Mouse (Mus musculus): ENCODE measurements at regions not wholly inside any gene's neighbourhood (a gene's known extent, or its start where the extent isn't known, plus 50 kb on each side); places are given as distances from the start of the nearest gene placed in this dataset.

DNA sequence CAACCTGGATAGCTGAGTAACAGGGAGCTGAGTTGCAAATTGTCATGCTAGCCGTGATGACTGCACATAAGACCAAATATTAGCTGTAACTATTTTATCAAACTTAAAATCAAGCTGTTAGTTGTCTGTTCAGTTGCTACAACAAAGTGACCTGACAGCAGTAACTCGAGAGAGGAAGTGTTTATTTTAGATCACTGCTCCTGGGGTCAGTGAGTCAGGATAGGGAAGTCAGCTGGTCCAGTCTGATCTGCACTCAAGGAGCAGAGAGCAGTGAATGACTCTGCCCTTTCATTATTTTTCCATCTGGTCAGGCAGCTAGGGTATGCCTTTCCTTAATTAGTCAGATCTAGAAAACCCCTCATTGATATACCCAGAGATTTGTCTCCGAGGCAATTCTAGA, 162.5 kb downstream of the Nuf2 start:
- Histone ChIP-seq H3K36me3 (replicated peaks) (no peaks in the 10 kb centered on the region), H3K9ac (no peak overlapping the region), H3K27me3 (no peaks in the 10 kb centered on the region), H3K4me3 (replicated peaks) (no peak overlapping the region), H3K4me2 (no peak overlapping the region), H3K4me1 (0 out of 2 replicates have a peak, but pooled peaks cover 5% of the 10 kb centered on the region), H3K9me3 (no peaks in the 10 kb centered on the region), H3K27ac (no peak overlapping the region)
- WGBS: 67% methylated on average over 3 of the region's 3 CpGs
- no peak for ATAC-seq (ENCODE audit: low FRiP score)

DNA sequence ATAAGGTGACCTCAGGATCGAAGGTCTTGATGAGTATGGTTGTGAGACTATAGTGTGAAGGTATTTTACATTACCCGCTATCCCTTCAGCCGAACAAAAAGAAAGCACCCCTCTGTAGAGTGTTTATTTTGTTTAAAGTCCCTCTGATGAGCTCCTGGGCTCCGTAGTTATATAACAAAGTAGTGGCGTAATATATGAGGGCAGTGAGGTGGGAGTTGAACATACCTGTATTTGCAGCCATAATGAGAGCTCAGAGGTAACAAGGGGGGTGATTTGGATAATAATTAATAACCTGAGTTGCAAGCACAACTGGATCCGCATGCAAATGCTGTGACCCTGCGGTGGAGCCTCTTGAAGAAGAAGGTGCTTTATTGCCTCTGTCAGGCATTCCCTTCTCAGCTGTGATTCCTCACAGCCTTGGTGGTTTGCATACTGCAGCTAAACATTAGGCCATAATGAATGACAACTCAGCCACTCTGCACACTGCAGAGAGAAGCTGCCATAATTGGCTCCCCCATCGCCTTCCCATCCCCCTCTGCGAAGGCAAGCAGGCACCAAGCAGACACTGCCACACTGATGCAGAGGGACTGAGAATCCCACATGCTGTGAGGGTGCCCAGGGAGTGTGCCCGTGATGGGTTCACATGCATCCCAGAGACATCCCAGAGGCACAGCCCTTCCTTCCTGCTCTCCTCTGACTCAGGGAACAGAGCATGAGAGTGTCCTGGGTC, 163.3 kb downstream of the Nuf2 start:
- Histone ChIP-seq H3K27me3 (no peaks in the 10 kb centered on the region), H3K4me2 (no peak overlapping the region), H3K27ac (peak overlapping the region; percentile 56; the same call in 1 of the 2 replicates), H3K9ac (no peak overlapping the region), H3K4me1 (0 out of 2 replicates have a peak, but pooled peaks cover 5% of the 10 kb centered on the region), H3K36me3 (replicated peaks) (no peaks in the 10 kb centered on the region), H3K4me3 (replicated peaks) (no peak overlapping the region), H3K9me3 (no peaks in the 10 kb centered on the region)
- WGBS: 69% methylated on average over 10 of the region's 10 CpGs
- peak; percentile 77 for ATAC-seq (ENCODE audit: low FRiP score)

DNA sequence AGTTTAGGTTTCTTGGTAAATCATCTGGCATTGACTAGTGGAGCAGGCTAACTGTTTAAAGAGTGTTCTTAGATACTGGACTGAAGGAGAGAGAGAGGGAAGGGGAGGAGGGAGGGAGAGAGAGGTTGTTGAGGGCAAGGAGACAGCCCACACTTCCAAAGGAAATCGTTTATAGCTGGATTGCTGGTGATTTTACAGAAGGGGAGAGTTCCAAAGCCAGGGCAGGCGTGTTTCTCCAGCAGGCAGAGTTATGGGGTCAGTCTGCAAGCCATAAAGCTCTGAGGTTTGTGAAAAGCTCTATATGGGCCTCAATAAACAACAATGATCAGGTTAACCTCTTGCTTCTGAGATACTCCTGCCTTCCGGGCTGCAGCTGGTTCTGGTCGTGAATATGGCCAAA, 163.9 kb downstream of the Nuf2 start:
- Histone ChIP-seq H3K4me1 (peaks cover 5% of the 10 kb centered on the region; the same call in 1 of the 2 replicates), H3K36me3 (replicated peaks) (no peaks in the 10 kb centered on the region), H3K27me3 (no peaks in the 10 kb centered on the region), H3K4me2 (no peak overlapping the region), H3K9ac (no peak overlapping the region), H3K4me3 (replicated peaks) (no peak overlapping the region), H3K27ac (no peak overlapping the region), H3K9me3 (no peaks in the 10 kb centered on the region)
- 65% methylated on average over 4 of the region's 4 CpGs for WGBS
- no peak for ATAC-seq (ENCODE audit: low FRiP score)

DNA sequence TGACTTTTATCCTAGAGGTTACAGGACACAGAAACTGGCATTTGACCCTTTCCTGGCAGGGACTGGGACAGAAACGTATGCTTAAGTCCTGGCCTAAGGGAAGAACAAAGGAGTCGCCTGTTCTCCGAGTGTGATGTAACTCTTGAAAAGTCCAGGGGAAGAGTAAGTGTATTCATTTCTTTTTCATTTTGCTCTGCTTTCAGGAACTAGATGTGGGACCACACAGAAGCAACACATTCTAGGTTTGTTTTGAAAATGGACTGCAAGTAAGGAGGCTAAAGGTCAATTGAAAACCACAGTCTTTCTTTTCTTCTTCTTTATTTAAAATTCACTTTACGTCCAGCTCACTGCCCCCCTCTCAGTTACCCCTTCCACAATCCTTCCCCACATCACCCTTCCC, 168.7 kb downstream of the Nuf2 start:
- no peak for ATAC-seq (ENCODE audit: low FRiP score)
- Histone ChIP-seq H3K4me2 (no peak overlapping the region), H3K27me3 (no peaks in the 10 kb centered on the region), H3K4me3 (replicated peaks) (no peak overlapping the region), H3K9ac (no peak overlapping the region), H3K27ac (no peak overlapping the region), H3K9me3 (no peaks in the 10 kb centered on the region), H3K36me3 (replicated peaks) (no peaks in the 10 kb centered on the region), H3K4me1 (no peaks in the 10 kb centered on the region; the same call in 1 of the 2 replicates)
- 42% methylated on average over 4 of the region's 4 CpGs for WGBS

DNA sequence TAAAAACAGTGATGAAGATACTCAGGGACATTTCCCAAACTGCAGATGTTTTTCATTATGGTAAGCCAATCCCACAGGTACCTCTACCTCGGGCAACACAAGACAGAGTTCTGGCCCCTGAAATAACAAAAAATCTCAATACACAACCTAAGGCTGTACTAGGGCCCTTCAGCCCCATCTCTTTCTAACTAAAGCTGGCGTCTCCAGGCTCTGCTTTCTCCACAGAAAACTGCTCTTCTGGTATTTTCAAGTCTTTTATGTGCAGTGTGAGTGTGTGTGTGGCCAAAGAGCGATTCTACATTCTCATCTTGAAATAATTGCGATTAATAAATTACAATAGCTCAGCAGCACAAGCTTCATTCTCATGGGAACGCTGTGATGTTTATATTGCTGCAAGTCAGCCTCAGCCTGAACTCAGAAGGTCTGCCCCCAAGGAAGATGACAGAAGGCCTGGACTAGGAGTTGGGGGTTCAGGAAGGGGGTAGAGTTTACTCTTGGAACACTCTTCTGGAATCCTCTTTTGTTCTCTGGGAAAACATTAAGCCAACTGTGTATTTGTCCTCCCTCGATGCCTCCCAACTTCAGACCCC, 173.5 kb downstream of the Nuf2 start:
- Histone ChIP-seq H3K4me2 (no peak overlapping the region), H3K9ac (no peak overlapping the region), H3K4me3 (replicated peaks) (no peak overlapping the region), H3K27me3 (no peaks in the 10 kb centered on the region), H3K9me3 (no peaks in the 10 kb centered on the region), H3K4me1 (no peaks in the 10 kb centered on the region; the same call in 1 of the 2 replicates), H3K36me3 (replicated peaks) (no peaks in the 10 kb centered on the region), H3K27ac (no peak overlapping the region)
- 81% methylated on average over 6 of the region's 6 CpGs for WGBS
- ATAC-seq (ENCODE audit: low FRiP score): no peak

- no peak overlapping the region for H3K9ac ChIP-seq
- no peak overlapping the region for H3K27ac ChIP-seq
- WGBS: 73% methylated on average over 5 of the region's 5 CpGs
- H3K27me3 ChIP-seq: no peaks in the 10 kb centered on the region
- H3K4me1 ChIP-seq: no peaks in the 10 kb centered on the region
- ATAC-seq (ENCODE audit: low FRiP score): no peak
- no peaks in the 10 kb centered on the region for H3K9me3 ChIP-seq
- H3K36me3 ChIP-seq (replicated peaks): no peaks in the 10 kb centered on the region
- H3K4me3 ChIP-seq (replicated peaks): no peak overlapping the region
- H3K4me2 ChIP-seq: no peak overlapping the region
Observed at GRCm38 (mm10) chr1:169354021-169354420, 177.2 kb downstream of the Nuf2 start.

- no peaks in the 10 kb centered on the region for H3K9me3 ChIP-seq
- no peak overlapping the region for H3K4me3 ChIP-seq (replicated peaks)
- 46% methylated on average over 2 of the region's 2 CpGs for WGBS
- H3K9ac ChIP-seq: no peak overlapping the region
- ATAC-seq (ENCODE audit: low FRiP score): no peak
- H3K27me3 ChIP-seq: peaks cover 5% of the 10 kb centered on the region
- H3K4me2 ChIP-seq: no peak overlapping the region
- no peak overlapping the region for H3K27ac ChIP-seq
- H3K36me3 ChIP-seq (replicated peaks): no peaks in the 10 kb centered on the region
- no peaks in the 10 kb centered on the region for H3K4me1 ChIP-seq
Observed at GRCm38 (mm10) chr1:169347692-169348091, 183.6 kb downstream of the Nuf2 start.

DNA sequence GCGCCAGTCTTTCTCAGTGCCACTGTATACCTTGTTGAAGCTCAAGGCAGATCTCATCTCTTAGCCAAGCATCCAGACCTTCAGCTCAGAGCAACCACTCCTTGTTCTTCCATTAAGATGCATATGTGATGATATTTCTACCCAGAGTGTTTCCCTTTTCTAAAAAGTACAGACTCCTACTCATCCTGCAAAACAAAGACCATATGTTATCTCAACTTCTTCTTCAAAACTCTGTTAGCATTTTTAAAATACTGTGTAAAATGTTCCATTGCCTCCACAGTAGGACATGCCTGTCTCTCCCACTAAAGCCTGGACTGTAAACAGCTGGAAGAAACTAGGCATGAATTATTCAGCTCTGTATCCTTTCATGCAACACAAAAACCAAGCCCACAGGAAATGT, 184.4 kb downstream of the Nuf2 start:
- no peak for ATAC-seq (ENCODE audit: low FRiP score)
- no peak overlapping the region for H3K9ac ChIP-seq

DNA sequence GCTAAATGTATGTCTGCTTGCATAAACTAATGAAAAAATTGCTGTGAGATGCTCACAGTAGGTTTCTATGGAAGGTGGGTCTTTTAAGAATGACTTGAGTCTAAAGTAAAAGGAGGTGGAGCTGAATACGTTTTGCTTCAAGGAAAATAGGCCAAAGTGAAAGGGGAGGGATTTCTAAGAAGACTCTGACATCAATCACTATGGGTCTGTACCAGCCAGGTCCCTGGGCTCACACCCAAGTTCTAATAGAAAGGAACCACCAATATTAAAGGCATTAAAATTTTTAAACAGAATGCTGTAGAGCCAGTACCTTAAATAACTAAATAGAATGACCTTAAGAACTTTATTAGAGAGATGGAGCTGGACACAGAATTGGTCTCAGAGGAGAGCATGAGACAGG, 190.1 kb downstream of the Nuf2 start:
- ATAC-seq (ENCODE audit: low FRiP score): no peak

More for the DNA sequence above, 184.4 kb downstream of the Nuf2 start:
- Histone ChIP-seq H3K9me3 (no peaks in the 10 kb centered on the region), H3K27me3 (peaks cover 5% of the 10 kb centered on the region), H3K4me1 (no peaks in the 10 kb centered on the region), H3K27ac (no peak overlapping the region), H3K36me3 (replicated peaks) (no peaks in the 10 kb centered on the region), H3K4me2 (no peak overlapping the region), H3K4me3 (replicated peaks) (no peak overlapping the region)
- WGBS: 94% methylated on average over 1 of the region's 1 CpGs

DNA sequence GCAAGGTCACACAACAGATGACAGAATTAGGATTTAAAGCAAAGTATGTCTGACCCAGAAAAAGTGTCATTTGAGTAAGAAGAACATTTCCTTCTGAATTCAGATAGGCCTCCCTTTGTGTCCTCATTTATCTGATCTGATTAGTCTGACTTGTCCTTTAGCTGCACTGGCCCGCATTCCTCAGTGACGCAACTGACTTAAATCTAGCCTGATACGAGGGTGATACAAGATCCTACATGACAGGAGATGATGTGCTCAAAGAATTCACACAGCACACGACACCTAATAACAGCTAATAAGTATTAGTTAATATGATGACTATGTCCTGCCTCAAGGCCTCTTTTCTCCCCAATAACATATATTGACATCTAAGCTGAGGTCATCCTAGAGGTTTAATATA, 192.8 kb downstream of the Nuf2 start:
- 75% methylated on average over 4 of the region's 4 CpGs for WGBS
- Histone ChIP-seq H3K4me2 (no peak overlapping the region), H3K4me1 (no peaks in the 10 kb centered on the region), H3K27ac (no peak overlapping the region), H3K27me3 (no peaks in the 10 kb centered on the region), H3K4me3 (replicated peaks) (no peak overlapping the region), H3K9ac (no peak overlapping the region), H3K9me3 (no peaks in the 10 kb centered on the region), H3K36me3 (replicated peaks) (no peaks in the 10 kb centered on the region)
- no peak for ATAC-seq (ENCODE audit: low FRiP score)

More for the DNA sequence above, 190.1 kb downstream of the Nuf2 start:
- H3K36me3 ChIP-seq (replicated peaks): no peaks in the 10 kb centered on the region
- WGBS: 58% methylated on average over 1 of the region's 1 CpGs
- H3K27ac ChIP-seq: no peak overlapping the region
- H3K9me3 ChIP-seq: no peaks in the 10 kb centered on the region
- H3K4me3 ChIP-seq (replicated peaks): no peak overlapping the region
- H3K4me1 ChIP-seq: no peaks in the 10 kb centered on the region
- H3K27me3 ChIP-seq: peaks cover 5% of the 10 kb centered on the region
- H3K9ac ChIP-seq: no peak overlapping the region
- H3K4me2 ChIP-seq: no peak overlapping the region

GRCm38 (mm10) chr1:169332165-169332564, 199.1 kb downstream of the Nuf2 start:
- Histone ChIP-seq H3K9me3 (no peaks in the 10 kb centered on the region), H3K27me3 (no peaks in the 10 kb centered on the region), H3K9ac (no peak overlapping the region), H3K4me1 (peaks cover 8% of the 10 kb centered on the region; the same call in 1 of the 2 replicates), H3K36me3 (replicated peaks) (no peaks in the 10 kb centered on the region), H3K4me2 (no peak overlapping the region), H3K27ac (no peak overlapping the region), H3K4me3 (replicated peaks) (no peak overlapping the region)
- no peak for ATAC-seq (ENCODE audit: low FRiP score)
- WGBS: 91% methylated on average over 5 of the region's 5 CpGs

GRCm38 (mm10) chr1:169313241-169313640, 218.0 kb downstream of the Nuf2 start:
- H3K4me2 ChIP-seq: no peak overlapping the region
- no peak overlapping the region for H3K4me3 ChIP-seq (replicated peaks)
- no peak overlapping the region for H3K9ac ChIP-seq
- H3K9me3 ChIP-seq: no peaks in the 10 kb centered on the region
- peak overlapping the region; percentile 25; the same call in 1 of the 2 replicates for H3K27ac ChIP-seq
- no peaks in the 10 kb centered on the region for H3K27me3 ChIP-seq
- no peak for ATAC-seq (ENCODE audit: low FRiP score)
- H3K36me3 ChIP-seq (replicated peaks): no peaks in the 10 kb centered on the region
- 65% methylated on average over 8 of the region's 8 CpGs for WGBS
- 0 out of 2 replicates have a peak, but pooled peaks cover 4% of the 10 kb centered on the region for H3K4me1 ChIP-seq

DNA sequence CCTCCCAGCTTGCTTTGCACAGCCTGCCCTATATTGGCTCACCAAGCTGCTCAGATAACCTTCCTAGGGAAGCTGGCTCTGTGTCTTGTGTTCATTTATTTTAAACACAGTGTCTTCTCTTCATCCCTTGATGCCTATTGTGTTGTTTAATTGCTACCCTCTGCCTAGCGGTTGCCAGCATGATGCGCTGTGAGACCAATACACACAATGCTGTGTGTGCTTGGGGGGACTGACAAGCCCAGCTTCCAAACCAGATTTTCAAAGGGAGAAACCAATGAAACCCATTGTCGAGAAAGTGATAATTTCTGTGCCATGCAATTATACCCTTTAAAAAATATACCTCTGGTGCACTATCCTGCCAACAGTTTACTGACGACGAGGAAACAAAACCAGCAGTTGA, 247.8 kb downstream of the Nuf2 start:
- H3K9me3 ChIP-seq: no peaks in the 10 kb centered on the region
- no peaks in the 10 kb centered on the region for H3K4me1 ChIP-seq
- 84% methylated on average over 5 of the region's 5 CpGs for WGBS
- no peak overlapping the region for H3K4me2 ChIP-seq
- H3K27ac ChIP-seq: no peak overlapping the region
- no peaks in the 10 kb centered on the region for H3K36me3 ChIP-seq (replicated peaks)
- no peak overlapping the region for H3K9ac ChIP-seq
- ATAC-seq (ENCODE audit: low FRiP score): no peak
- no peaks in the 10 kb centered on the region for H3K27me3 ChIP-seq
- no peak overlapping the region for H3K4me3 ChIP-seq (replicated peaks)

Measured in forebrain, embryonic 12.5 days (tissue).